Mouse (Mus musculus) layer of hippocampus, adult 9-11 months (tissue): Measurements from ENCODE around the gene Tcta.
"Not testable (repeated sequence)": the region's sequence is repeated elsewhere in the genome, so short reads cannot be mapped to it uniquely, and the experiment has no call there.

Experiments
- DNase-seq: peaks from one replicate; pipeline ENCODE4 v3.0.0; 2022

Tcta gene

GRCm38 (mm10) chr9:108305629-108306520 lies at the start of gene Tcta, which contains the start of gene Rhoa:
Tcta (minus strand) TSS chr9:108306160.
Rhoa (plus strand) TSS chr9:108306129.
- DNase-seq: peak; percentile 100

- no peak for DNase-seq
These were observed 43.8 kb upstream of the Tcta start for GRCm38 (mm10) chr9:108349727-108350126.

- no peak for DNase-seq
These were observed 42.3 kb upstream of the Tcta start for GRCm38 (mm10) chr9:108348290-108348680.

- DNase-seq: peak; percentile 91
These were observed 41.8 kb upstream of the Tcta start, which contains the start of gene Usp4 for GRCm38 (mm10) chr9:108347540-108348289. Usp4 (plus strand) TSS chr9:108347853.

GRCm38 (mm10) chr9:108347024-108347423 lies 41.1 kb upstream of the Tcta start:
- no peak for DNase-seq

- no peak for DNase-seq
These were observed 38.5 kb upstream of the Tcta start for GRCm38 (mm10) chr9:108344471-108344870.

- no peak for DNase-seq
These were observed 37.9 kb upstream of the Tcta start for GRCm38 (mm10) chr9:108343835-108344234.

- no peak for DNase-seq
These were observed 37.4 kb upstream of the Tcta start for GRCm38 (mm10) chr9:108343331-108343730.

- DNase-seq: no peak
These were observed 36.4 kb upstream of the Tcta start for GRCm38 (mm10) chr9:108342301-108342831.

- no peak for DNase-seq
These were observed 35.8 kb upstream of the Tcta start for GRCm38 (mm10) chr9:108341801-108342200.

GRCm38 (mm10) chr9:108341139-108341475 lies 35.1 kb upstream of the Tcta start:
- DNase-seq: no peak

GRCm38 (mm10) chr9:108340258-108341138 lies 34.5 kb upstream of the Tcta start:
- peak; percentile 56 for DNase-seq

- no peak for DNase-seq
These were observed 33.9 kb upstream of the Tcta start for GRCm38 (mm10) chr9:108339886-108340257.

GRCm38 (mm10) chr9:108338886-108339781 lies 33.2 kb upstream of the Tcta start, which contains the start of gene Gpx1:
Gpx1 (plus strand) TSS chr9:108338903.
- peak; percentile 90 for DNase-seq

GRCm38 (mm10) chr9:108338551-108338885 lies 32.6 kb upstream of the Tcta start:
- DNase-seq: no peak

- no peak for DNase-seq
These were observed 32.0 kb upstream of the Tcta start for GRCm38 (mm10) chr9:108337848-108338550.

GRCm38 (mm10) chr9:108325811-108326210 lies 19.9 kb upstream of the Tcta start:
- no peak for DNase-seq

GRCm38 (mm10) chr9:108324784-108325183 lies 18.8 kb upstream of the Tcta start:
- DNase-seq: no peak

- not testable (repeated sequence) for DNase-seq
These were observed 16.1 kb upstream of the Tcta start for GRCm38 (mm10) chr9:108322054-108322453.

- DNase-seq: no peak
These were observed 12.5 kb upstream of the Tcta start for GRCm38 (mm10) chr9:108318462-108318861.

- DNase-seq: no peak
These were observed 11.6 kb upstream of the Tcta start for GRCm38 (mm10) chr9:108317572-108317971.
